Mouse (Mus musculus) brain, adult 10 weeks (tissue): ENCODE results near the gene P2ry14. TPM values are rescaled to one million over a fixed set of nuclear protein-coding genes. Genes with fewer than 3 reads are reported as not detected.

Source experiments
- polyA plus RNA-seq: library from polyadenylated mRNA; stranded (reverse); fragments of 350-450 nt; fragmentation: Illumina TruSeq; extraction: RNeasy Lipid Tissue Mini Kit (QIAGEN cat#74804); gene quantifications from one replicate; pipeline ENCODE4 v1.2.3, GENCODE M21; 2015; ENCODE audit warnings: low read depth, low replicate concordance

The P2ry14 gene
- polyA plus RNA-seq: 3.9 TPM

GRCm38 (mm10) chr3:59153424-59153823, at the start of gene P2ry14:
Gene P2ry14 (minus strand): TSS chr3:59153618.

GRCm38 (mm10) chr3:59194938-59195337, 41.5 kb upstream of the P2ry14 start, which contains the start of gene Gpr87:
Gene Gpr87 (minus strand): TSS chr3:59195104.

GRCm38 (mm10) chr3:59101218-59101986, 52.0 kb downstream of the P2ry14 start, which contains the start of gene Gpr171:
Gene Gpr171 (minus strand): TSS chr3:59101821.

Other genes with a start within 250 kb of the P2ry14 start
- 11.4 TPM for gene Med12l, start 147.8 kb downstream of the P2ry14 start, polyA plus RNA-seq
- gene Gpr171, start 51.8 kb downstream of the P2ry14 start, polyA plus RNA-seq: not detected
- not detected for gene Gpr87, start 41.5 kb upstream of the P2ry14 start, polyA plus RNA-seq
- gene P2ry13, start 57.3 kb upstream of the P2ry14 start, polyA plus RNA-seq: 14.0 TPM
- gene P2ry12, start 109.3 kb upstream of the P2ry14 start, polyA plus RNA-seq: 68.2 TPM
- gene Igsf10, start 190.8 kb upstream of the P2ry14 start, polyA plus RNA-seq: 1.5 TPM